Mouse (Mus musculus) central nervous system, embryonic 18 days (tissue): ENCODE measurements around the gene C2cd3. TPM values are rescaled to one million over a fixed set of nuclear protein-coding genes. Genes with fewer than 3 reads are reported as not detected.

Experiments
- polyA plus RNA-seq: library from polyadenylated mRNA; depleted of rRNA; stranded (reverse); fragments of >200 nt; gene quantifications from 2 replicates; pipeline ENCODE4 v1.2.3, GENCODE M21; 2012; rRNA removed

C2cd3 gene
- 22.6 TPM in 2 replicates for polyA plus RNA-seq

GRCm38 (mm10) chr7:100371495-100372451, at the start of gene C2cd3, which contains the start of gene Ppme1:
Gene C2cd3 (plus strand): TSS chr7:100372233.
Gene Ppme1 (minus strand): TSS chr7:100372307.

GRCm38 (mm10) chr7:100472777-100473176, 100.7 kb downstream of the C2cd3 start, which contains the start of gene Ucp3:
Gene Ucp3 (plus strand): TSS chr7:100472990.

GRCm38 (mm10) chr7:100493117-100493483, 121.1 kb downstream of the C2cd3 start, which contains the start of gene Ucp2:
Gene Ucp2 (plus strand): TSS chr7:100493337.

GRCm38 (mm10) chr7:100514573-100514972, 142.5 kb downstream of the C2cd3 start, which contains the start of gene Dnajb13:
Gene Dnajb13 (minus strand): TSS chr7:100514960.

Other genes with a start within 250 kb of the C2cd3 start
- 11.4 and 11.8 TPM in 2 replicates for gene Lipt2, start 213.0 kb upstream of the C2cd3 start, polyA plus RNA-seq
- 0.38 and 1.1 TPM in 2 replicates for gene Kcne3, start 195.7 kb upstream of the C2cd3 start, polyA plus RNA-seq
- 55.1 and 62.1 TPM in 2 replicates for gene Pgm2l1, start 144.8 kb upstream of the C2cd3 start, polyA plus RNA-seq
- 6.8 and 7.0 TPM in 2 replicates for gene P4ha3, start 86.7 kb upstream of the C2cd3 start, polyA plus RNA-seq
- gene Ppme1, start 74 bp downstream of the C2cd3 start, polyA plus RNA-seq = 164 and 175 TPM in 2 replicates
- 0.06 and 0.21 TPM in 2 replicates for gene Ucp3, start 100.8 kb downstream of the C2cd3 start, polyA plus RNA-seq
- 41.7 and 43.9 TPM in 2 replicates for gene Ucp2, start 121.1 kb downstream of the C2cd3 start, polyA plus RNA-seq
- 2.8 and 3.8 TPM in 2 replicates for gene Dnajb13, start 142.7 kb downstream of the C2cd3 start, polyA plus RNA-seq
- 9.5 and 9.8 TPM in 2 replicates for gene Coa4, start 164.8 kb downstream of the C2cd3 start, polyA plus RNA-seq
- 220 and 231 TPM in 2 replicates for gene Rab6a, start 235.2 kb downstream of the C2cd3 start, polyA plus RNA-seq
- 48.2 and 52.7 TPM in 2 replicates for gene Mrpl48, start 236.1 kb downstream of the C2cd3 start, polyA plus RNA-seq